Mouse (Mus musculus): ENCODE measurements around the gene Mum1. TPM values are rescaled to one million over a fixed set of nuclear protein-coding genes. Genes with fewer than 3 reads are reported as not detected.
A peak's percentile ranks its signal among the peaks of the same experiment; 100 is the strongest.

Mum1 gene
- polyA plus RNA-seq, 1 experiment from 2014 or later: 58.8 TPM

- ATAC-seq (ENCODE audit: low FRiP score): no peak
- Histone ChIP-seq H3K27me3 (no peaks in the 10 kb centered on the region), H3K9ac (peak overlapping the region; percentile 96), H3K4me1 (peaks cover 60% of the 10 kb centered on the region), H3K27ac (peak overlapping the region; percentile 74), H3K4me2 (replicated peaks) (peak overlapping the region; percentile 57), H3K36me3 (peaks cover 9% of the 10 kb centered on the region), H3K4me3 (peak overlapping the region; percentile 94), H3K9me3 (replicated peaks) (no peaks in the 10 kb centered on the region)
- under 1% methylated on average over 17 of the region's 18 CpGs for WGBS
These were observed 38.9 kb downstream of the Mum1 start for GRCm38 (mm10) chr10:80265149-80265486.

- Histone ChIP-seq H3K4me2 (replicated peaks) (no peak overlapping the region), H3K27ac (no peak overlapping the region), H3K4me1 (peaks cover 52% of the 10 kb centered on the region), H3K9me3 (replicated peaks) (no peaks in the 10 kb centered on the region), H3K27me3 (no peaks in the 10 kb centered on the region), H3K36me3 (peaks cover 31% of the 10 kb centered on the region), H3K4me3 (no peak overlapping the region), H3K9ac (0 out of 2 replicates have a peak overlapping the region, but pooled peaks have one; percentile 5)
- ATAC-seq (ENCODE audit: low FRiP score): no peak
- WGBS: 93% methylated on average over 2 of the region's 2 CpGs
These were observed 43.9 kb downstream of the Mum1 start for GRCm38 (mm10) chr10:80270099-80270498.

GRCm38 (mm10) chr10:80270734-80271181, 44.5 kb downstream of the Mum1 start:
- H3K27me3 ChIP-seq: no peaks in the 10 kb centered on the region
- peaks cover 50% of the 10 kb centered on the region for H3K4me1 ChIP-seq
- peaks cover 37% of the 10 kb centered on the region for H3K36me3 ChIP-seq
- 0 out of 2 replicates have a peak overlapping the region, but pooled peaks have one; percentile 8 for H3K27ac ChIP-seq
- 83% methylated on average over 6 of the region's 6 CpGs for WGBS
- H3K4me2 ChIP-seq (replicated peaks): no peak overlapping the region
- 0 out of 2 replicates have a peak overlapping the region, but pooled peaks have one; percentile 5 for H3K9ac ChIP-seq
- H3K9me3 ChIP-seq (replicated peaks): no peaks in the 10 kb centered on the region
- no peak overlapping the region for H3K4me3 ChIP-seq
- no peak for ATAC-seq (ENCODE audit: low FRiP score)

GRCm38 (mm10) chr10:80271186-80271843, 45.1 kb downstream of the Mum1 start:
- Histone ChIP-seq H3K27me3 (no peaks in the 10 kb centered on the region), H3K9me3 (replicated peaks) (no peaks in the 10 kb centered on the region), H3K9ac (no peak overlapping the region), H3K27ac (0 out of 2 replicates have a peak overlapping the region, but pooled peaks have one; percentile 8), H3K4me1 (peaks cover 44% of the 10 kb centered on the region), H3K4me2 (replicated peaks) (no peak overlapping the region), H3K4me3 (no peak overlapping the region), H3K36me3 (peaks cover 42% of the 10 kb centered on the region)
- WGBS: 83% methylated on average over 5 of the region's 5 CpGs
- ATAC-seq (ENCODE audit: low FRiP score): no peak

- ATAC-seq (ENCODE audit: low FRiP score): no peak
- Histone ChIP-seq H3K9me3 (replicated peaks) (no peaks in the 10 kb centered on the region), H3K27ac (no peak overlapping the region), H3K36me3 (peaks cover 48% of the 10 kb centered on the region), H3K4me3 (no peak overlapping the region), H3K27me3 (no peaks in the 10 kb centered on the region), H3K4me2 (replicated peaks) (no peak overlapping the region), H3K4me1 (peaks cover 37% of the 10 kb centered on the region), H3K9ac (no peak overlapping the region)
- 94% methylated on average over 8 of the region's 8 CpGs for WGBS
These were observed 45.8 kb downstream of the Mum1 start for GRCm38 (mm10) chr10:80271870-80272585.

- Histone ChIP-seq H3K4me1 (peaks cover 20% of the 10 kb centered on the region), H3K27ac (no peak overlapping the region; the same call in 1 of the 2 replicates), H3K36me3 (peaks cover 60% of the 10 kb centered on the region), H3K4me3 (no peak overlapping the region), H3K4me2 (replicated peaks) (no peak overlapping the region), H3K9me3 (replicated peaks) (no peaks in the 10 kb centered on the region), H3K27me3 (no peaks in the 10 kb centered on the region), H3K9ac (peak overlapping the region; percentile 5; the same call in 1 of the 2 replicates)
- 94% methylated on average over 3 of the region's 3 CpGs for WGBS
- no peak for ATAC-seq (ENCODE audit: low FRiP score)
These were observed 47.6 kb downstream of the Mum1 start for GRCm38 (mm10) chr10:80273847-80274246.

- Histone ChIP-seq H3K9me3 (replicated peaks) (no peaks in the 10 kb centered on the region), H3K36me3 (peaks cover 78% of the 10 kb centered on the region), H3K4me3 (no peak overlapping the region), H3K27ac (no peak overlapping the region), H3K4me1 (peaks cover 4% of the 10 kb centered on the region; the same call in 1 of the 2 replicates), H3K27me3 (no peaks in the 10 kb centered on the region), H3K4me2 (replicated peaks) (no peak overlapping the region), H3K9ac (no peak overlapping the region)
- no peak for ATAC-seq (ENCODE audit: low FRiP score)
- 89% methylated on average over 5 of the region's 5 CpGs for WGBS
These were observed 50.0 kb downstream of the Mum1 start for GRCm38 (mm10) chr10:80276238-80276637.

- Histone ChIP-seq H3K9me3 (replicated peaks) (no peaks in the 10 kb centered on the region), H3K4me3 (no peak overlapping the region), H3K4me1 (peaks cover 10% of the 10 kb centered on the region; the same call in 1 of the 2 replicates), H3K9ac (no peak overlapping the region), H3K36me3 (peaks cover 90% of the 10 kb centered on the region), H3K27ac (no peak overlapping the region), H3K27me3 (no peaks in the 10 kb centered on the region), H3K4me2 (replicated peaks) (no peak overlapping the region)
- 93% methylated on average over 9 of the region's 9 CpGs for WGBS
- ATAC-seq (ENCODE audit: low FRiP score): no peak
These were observed 52.2 kb downstream of the Mum1 start for GRCm38 (mm10) chr10:80278390-80278789.

GRCm38 (mm10) chr10:80279273-80279672, 53.0 kb downstream of the Mum1 start:
- no peaks in the 10 kb centered on the region for H3K27me3 ChIP-seq
- peaks cover 94% of the 10 kb centered on the region for H3K36me3 ChIP-seq
- WGBS: 95% methylated on average over 12 of the region's 12 CpGs
- no peak overlapping the region for H3K27ac ChIP-seq
- H3K4me3 ChIP-seq: no peak overlapping the region
- H3K9ac ChIP-seq: no peak overlapping the region
- H3K9me3 ChIP-seq (replicated peaks): no peaks in the 10 kb centered on the region
- peaks cover 10% of the 10 kb centered on the region; the same call in 1 of the 2 replicates for H3K4me1 ChIP-seq
- no peak for ATAC-seq (ENCODE audit: low FRiP score)
- H3K4me2 ChIP-seq (replicated peaks): no peak overlapping the region

- H3K4me2 ChIP-seq (replicated peaks): no peak overlapping the region
- 0 out of 2 replicates have a peak overlapping the region, but pooled peaks have one; percentile 40 for H3K27ac ChIP-seq
- H3K4me3 ChIP-seq: no peak overlapping the region
- H3K27me3 ChIP-seq: no peaks in the 10 kb centered on the region
- H3K4me1 ChIP-seq: peaks cover 12% of the 10 kb centered on the region; the same call in 1 of the 2 replicates
- ATAC-seq (ENCODE audit: low FRiP score): 0 out of 2 replicates have a peak, but pooled peaks have one; percentile 12
- H3K36me3 ChIP-seq: peaks cover 94% of the 10 kb centered on the region
- WGBS: 82% methylated on average over 7 of the region's 7 CpGs
- H3K9me3 ChIP-seq (replicated peaks): no peaks in the 10 kb centered on the region
- H3K9ac ChIP-seq: 0 out of 2 replicates have a peak overlapping the region, but pooled peaks have one; percentile 19
These were observed 55.1 kb downstream of the Mum1 start for GRCm38 (mm10) chr10:80281304-80281703.

GRCm38 (mm10) chr10:80281921-80282371, 55.7 kb downstream of the Mum1 start:
- no peak overlapping the region for H3K4me2 ChIP-seq (replicated peaks)
- no peaks in the 10 kb centered on the region for H3K9me3 ChIP-seq (replicated peaks)
- peak; percentile 30 for ATAC-seq (ENCODE audit: low FRiP score)
- H3K36me3 ChIP-seq: peaks cover 96% of the 10 kb centered on the region
- peak overlapping the region; percentile 19; the same call in 1 of the 2 replicates for H3K9ac ChIP-seq
- 0 out of 2 replicates have a peak overlapping the region, but pooled peaks have one; percentile 3 for H3K4me3 ChIP-seq
- 0 out of 2 replicates have a peak overlapping the region, but pooled peaks have one; percentile 40 for H3K27ac ChIP-seq
- H3K4me1 ChIP-seq: peaks cover 12% of the 10 kb centered on the region; the same call in 1 of the 2 replicates
- WGBS: 69% methylated on average over 8 of the region's 8 CpGs
- no peaks in the 10 kb centered on the region for H3K27me3 ChIP-seq
